Mouse (Mus musculus) ES-E14 (cell line): ENCODE measurements around the gene Stag3. TPM values are rescaled to one million over a fixed set of nuclear protein-coding genes. Genes with fewer than 3 reads are reported as not detected.

Experiments
- DNase-seq: peaks from one replicate; pipeline ENCODE4 v3.0.0-alpha.2; 2013; ENCODE audit warnings: low read depth, low spot score
- H3K27ac ChIP-seq: 2 replicates; pipeline ENCODE4 v1.5.1; 2012; ENCODE audit warnings: low read depth, mild to moderate bottlenecking, low read length, moderate library complexity, mixed read lengths; ENCODE audit not compliant: poor library complexity, insufficient read depth, severe bottlenecking
- H3K36me3 ChIP-seq: 2 replicates; pipeline ENCODE4 v1.6.1; 2012; ENCODE audit warnings: mild to moderate bottlenecking, low read length, moderate library complexity, mixed read lengths; ENCODE audit not compliant: control insufficient read depth, poor library complexity, insufficient read depth, severe bottlenecking
- H3K4me1 ChIP-seq, 2 experiments: fragments of 150-350 bp in 1 of 2; sonication (generic) in 1 of 2; 2 replicates each; pipeline ENCODE4 v1.6.1; 2012; ENCODE audit warnings: low read length in 2 of 2, mild to moderate bottlenecking in 1 of 2, mixed read lengths in 1 of 2; ENCODE audit not compliant: control insufficient read depth in 2 of 2, insufficient read depth in 2 of 2, poor library complexity in 1 of 2
- H3K4me3 ChIP-seq, 2 experiments: fragments of 150-350 bp in 1 of 2; sonication (generic) in 1 of 2; 2 replicates each; pipeline ENCODE4 v1.5.1; 2012; ENCODE audit warnings: low read length in 2 of 2, low read depth in 1 of 2, mild to moderate bottlenecking in 1 of 2, mixed read lengths in 1 of 2; ENCODE audit not compliant: insufficient read depth in 1 of 2, poor library complexity in 1 of 2, severe bottlenecking in 1 of 2
- H3K9ac ChIP-seq: 2 replicates; pipeline ENCODE4 v1.6.1; 2012; ENCODE audit warnings: low read depth, mild to moderate bottlenecking, low read length, mixed read lengths; ENCODE audit not compliant: poor library complexity, insufficient read depth, severe bottlenecking
- H3K9me3 ChIP-seq: fragments of 150-350 bp; sonication (generic); 2 replicates; pipeline ENCODE4 v1.6.1; 2012; ENCODE audit warnings: low read depth, mild to moderate bottlenecking, low read length; ENCODE audit not compliant: control insufficient read depth, insufficient read depth
- CHD2 ChIP-seq: IDR thresholded peaks from 2 replicates; pipeline ENCODE4 v1.6.1; 2014; ENCODE audit warnings: mild to moderate bottlenecking, low read depth, low read length, inconsistent platforms
- HCFC1 ChIP-seq: IDR thresholded peaks from 2 replicates; pipeline ENCODE4 v1.6.1; 2012; ENCODE audit warnings: low read length, inconsistent platforms, borderline replicate concordance; ENCODE audit not compliant: insufficient read depth
- MAFK ChIP-seq: IDR thresholded peaks from 2 replicates; pipeline ENCODE4 v1.6.1; 2014; ENCODE audit warnings: mild to moderate bottlenecking, low read depth, low read length, inconsistent platforms; ENCODE audit not compliant: insufficient read depth
- ZC3H11A ChIP-seq: IDR thresholded peaks from 2 replicates; pipeline ENCODE4 v1.6.1; 2012; ENCODE audit warnings: low read depth, mild to moderate bottlenecking, inconsistent platforms, low read length, borderline replicate concordance
- ZNF384 ChIP-seq: IDR thresholded peaks from 2 replicates; pipeline ENCODE4 v1.6.1; 2012; ENCODE audit warnings: low read depth, low read length, inconsistent platforms
- in situ Hi-C, 2 experiments: fragments of 600-800 bp; cut with MboI; formaldehyde crosslinking; loops; one replicate each; pipeline ENCODE4 v1.15.1; 2025; ENCODE audit warnings: low sequenced_read_pairs in 2 of 2, inconsistent platforms in 1 of 2; ENCODE audit not compliant: unreplicated experiment in 2 of 2
- total RNA-seq: library from RNA; depleted of rRNA; stranded (reverse); fragments of 300-350 nt; gene quantifications from 2 replicates; pipeline ENCODE4 v1.2.3, GENCODE M21; 2012

The Stag3 gene
- total RNA-seq, 1 experiment = 101 TPM

- Histone ChIP-seq H3K36me3 (no peaks in the 10 kb centered on the region; the same call in 1 of the 2 replicates), H3K4me3 (no peak overlapping the region), H3K9me3 (no peaks in the 10 kb centered on the region), H3K9ac (no peak overlapping the region), H3K27ac (no peak overlapping the region), H3K4me1 (no peaks in the 10 kb centered on the region)
- no peak for DNase-seq
- no peak for TF ChIP-seq ZC3H11A
- no peak for TF ChIP-seq HCFC1
- TF ChIP-seq ZNF384 = no peak
- TF ChIP-seq CHD2 = no peak
- in situ Hi-C loops = no loop called here
Observed at GRCm38 (mm10) chr5:138268980-138269379, 11.1 kb upstream of the Stag3 start.

GRCm38 (mm10) chr5:138271232-138271631 lies 8.8 kb upstream of the Stag3 start:
- in situ Hi-C loops = no loop called here
- no peak for DNase-seq
- H3K9ac ChIP-seq = no peak overlapping the region
- H3K4me3 ChIP-seq = no peak overlapping the region
- peaks cover 2 to 4% of the 10 kb centered on the region in 2 experiments; a peak in 2 of 4 replicates for H3K4me1 ChIP-seq
- H3K36me3 ChIP-seq = no peaks in the 10 kb centered on the region
- no peak for TF ChIP-seq HCFC1
- no peak for TF ChIP-seq ZNF384
- no peak for TF ChIP-seq CHD2
- TF ChIP-seq ZC3H11A = no peak
- H3K9me3 ChIP-seq = no peaks in the 10 kb centered on the region
- H3K27ac ChIP-seq = no peak overlapping the region

DNA sequence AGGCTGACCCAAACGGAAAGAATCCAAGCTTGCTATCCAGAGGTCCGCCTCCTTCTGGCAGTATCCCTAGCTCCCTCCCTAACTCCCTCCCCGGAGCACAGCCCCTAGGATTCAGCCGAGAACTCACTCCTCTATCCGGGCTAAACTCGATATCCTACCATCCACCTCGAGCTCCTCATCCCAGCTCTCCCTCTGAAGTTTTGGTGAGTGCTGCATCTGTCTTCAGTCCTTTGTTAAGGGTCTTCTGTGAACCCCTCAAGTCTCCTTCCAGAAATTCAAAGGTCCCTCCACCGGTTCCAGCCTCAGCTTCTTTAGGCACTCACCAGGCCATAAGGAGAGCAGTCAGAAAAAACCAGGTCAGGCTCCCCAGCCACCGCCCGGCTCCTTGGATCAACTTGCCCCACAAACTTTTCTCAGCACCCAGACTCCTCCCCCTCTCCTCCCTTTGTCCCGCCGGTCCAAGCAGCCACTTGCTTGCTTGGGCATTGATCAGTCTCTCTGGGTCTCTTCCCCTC lies 7.6 kb upstream of the Stag3 start, which contains the start of gene Gal3st4:
Gal3st4 (minus strand) TSS at position 432 of the 515 bp plus-strand sequence.
- H3K9me3 ChIP-seq = no peaks in the 10 kb centered on the region
- peak within 1 kb of the TSS; percentile 18 to 60; a peak in 3 of 4 replicates for H3K4me3 ChIP-seq
- H3K4me1 ChIP-seq = peaks cover 2 to 4% of the 10 kb centered on the region in 2 experiments; a peak in 2 of 4 replicates
- no peak for DNase-seq
- H3K9ac ChIP-seq = 0 out of 2 replicates have a peak within 1 kb of the TSS, but pooled peaks have one; percentile 40
- H3K36me3 ChIP-seq = no peaks in the 10 kb centered on the region
- in situ Hi-C loops = no loop called here
- H3K27ac ChIP-seq = no peak within 1 kb of the TSS
- TF ChIP-seq ZC3H11A (no peak), HCFC1 (no peak), ZNF384 (no peak), MAFK (no peak), CHD2 (no peak)

DNA sequence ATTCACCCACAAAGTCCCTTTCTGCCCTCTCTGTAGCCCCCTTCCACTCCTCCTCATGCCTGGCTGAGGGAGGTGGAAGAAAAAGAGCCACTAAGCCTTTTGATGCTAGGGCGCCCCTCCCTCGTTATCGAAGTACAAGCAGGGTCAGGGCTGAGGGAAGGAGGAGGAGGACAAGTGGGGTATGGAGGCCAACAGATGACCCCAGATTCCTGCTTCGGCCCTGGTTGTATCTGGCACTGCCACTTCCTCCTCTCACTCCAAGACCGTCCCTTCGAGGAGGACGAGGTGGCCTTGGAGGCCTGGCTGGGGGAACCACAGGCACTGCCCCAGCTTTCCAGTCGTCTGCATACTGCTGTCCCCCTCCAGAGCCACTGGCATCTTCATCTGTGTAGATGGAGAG lies 5.9 kb upstream of the Stag3 start:
- in situ Hi-C loops = no loop called here
- TF ChIP-seq CHD2 (no peak), HCFC1 (no peak), ZNF384 (no peak), MAFK (no peak), ZC3H11A (no peak)
- Histone ChIP-seq H3K36me3 (no peaks in the 10 kb centered on the region; the same call in 1 of the 2 replicates), H3K4me1 (peaks cover 2 to 4% of the 10 kb centered on the region in 2 experiments; a peak in 2 of 4 replicates), H3K9me3 (no peaks in the 10 kb centered on the region), H3K9ac (no peak overlapping the region), H3K4me3 (no peak overlapping the region), H3K27ac (no peak overlapping the region)
- DNase-seq = no peak
